Mouse (Mus musculus) neural tube, embryonic 14.5 days (tissue): ENCODE measurements around the gene Snd1. TPM values are rescaled to one million over a fixed set of nuclear protein-coding genes. Genes with fewer than 3 reads are reported as not detected.
A peak's percentile ranks its signal among the peaks of the same experiment; 100 is the strongest.
"Not testable (repeated sequence)": the region's sequence is repeated elsewhere in the genome, so short reads cannot be mapped to it uniquely, and the experiment has no call there.

Experiments used
- ATAC-seq: fragments of 200-750 bp; cut with Nextera tagmentation; 2 replicates; pipeline ENCODE4 v1.8.0; 2017; ENCODE audit warnings: low read depth, mild to moderate bottlenecking, moderate TSS enrichment, moderate library complexity
- H3K27ac ChIP-seq: fragments of 300-500 bp; sonication (generic); 2 replicates; pipeline ENCODE4 v1.5.1; 2014; ENCODE audit warnings: low read depth, mild to moderate bottlenecking, control low read depth, low read length, moderate library complexity, mixed read lengths
- H3K27me3 ChIP-seq: fragments of 300-500 bp; sonication (generic); 2 replicates; pipeline ENCODE4 v1.6.1; 2014; ENCODE audit warnings: low read length; ENCODE audit not compliant: control insufficient read depth, insufficient read depth
- H3K36me3 ChIP-seq: fragments of 300-500 bp; sonication (generic); 2 replicates; pipeline ENCODE4 v1.6.1; 2014; ENCODE audit warnings: low read length, mixed read lengths; ENCODE audit not compliant: control insufficient read depth, insufficient read depth
- H3K4me1 ChIP-seq: fragments of 300-500 bp; sonication (generic); 2 replicates; pipeline ENCODE4 v1.6.1; 2014; ENCODE audit warnings: low read length; ENCODE audit not compliant: control insufficient read depth, insufficient read depth
- H3K4me2 ChIP-seq: fragments of 300-500 bp; sonication (generic); 2 replicates; pipeline ENCODE4 v1.6.1; 2014; ENCODE audit warnings: mild to moderate bottlenecking, low read depth, low read length, control low read depth
- H3K4me3 ChIP-seq: fragments of 300-500 bp; sonication (generic); 2 replicates; pipeline ENCODE4 v1.5.1; 2014; ENCODE audit warnings: low read depth, low read length, control low read depth, mixed read lengths
- H3K9ac ChIP-seq: fragments of 300-500 bp; sonication (generic); replicated peaks from 2 replicates; pipeline ENCODE4 v1.6.1; 2014; ENCODE audit warnings: low read depth, mild to moderate bottlenecking, control low read depth, low read length, mixed read lengths
- H3K9me3 ChIP-seq: fragments of 300-500 bp; sonication (generic); 2 replicates; pipeline ENCODE4 v1.6.1; 2016; ENCODE audit warnings: low read length; ENCODE audit not compliant: control insufficient read depth
- WGBS: fragments of 180-500 bp; shearing (Covaris S2); extraction: QIAGEN DNeasy Blood & Tissue Kit; methylation state at CpG from one replicate; pipeline ENCODE4 v1.1.7; 2014; 5-methylcytosine and 5-hydroxymethylcytosine counted together
- polyA plus RNA-seq: library from polyadenylated mRNA; unstranded; fragments of >200 nt; fragmentation: Nextera tagmentation; extraction: Ambion mirVana; gene quantifications from 2 replicates; pipeline ENCODE4 v1.2.1, GENCODE M21; 2014

The Snd1 gene
- polyA plus RNA-seq, 1 experiment from 2014 or later, result 73.8 TPM

DNA sequence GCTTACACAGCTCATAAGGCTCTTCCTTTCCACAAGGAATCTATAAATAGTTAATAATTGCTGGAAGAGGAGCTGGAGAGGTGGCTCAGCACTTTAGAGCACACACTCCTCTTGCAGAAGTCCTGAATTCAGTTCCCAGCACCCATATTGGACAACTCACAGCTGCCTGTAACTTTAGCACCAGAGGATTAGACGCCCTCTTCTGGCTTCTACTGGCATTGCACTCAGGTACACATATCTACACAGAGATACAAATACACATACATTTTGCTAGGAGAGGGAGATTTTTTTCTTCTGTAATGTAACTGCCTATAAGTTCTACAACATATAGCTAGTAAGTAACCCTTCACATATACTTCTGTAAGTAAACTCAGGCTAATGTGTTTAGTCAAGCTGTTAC is 440.0 kb downstream of the Snd1 start:
- Histone ChIP-seq H3K27ac (no peak overlapping the region), H3K9ac (no peak overlapping the region), H3K36me3 (no peaks in the 10 kb centered on the region), H3K4me2 (no peak overlapping the region), H3K9me3 (no peaks in the 10 kb centered on the region), H3K27me3 (no peaks in the 10 kb centered on the region), H3K4me1 (no peaks in the 10 kb centered on the region), H3K4me3 (no peak overlapping the region)
- no peak for ATAC-seq
- 24% methylated on average over 1 of the region's 1 CpGs for WGBS

- Histone ChIP-seq H3K9me3 (no peaks in the 10 kb centered on the region), H3K4me3 (no peak overlapping the region), H3K4me2 (no peak overlapping the region), H3K9ac (no peak overlapping the region), H3K4me1 (no peaks in the 10 kb centered on the region), H3K27me3 (no peaks in the 10 kb centered on the region), H3K36me3 (no peaks in the 10 kb centered on the region), H3K27ac (no peak overlapping the region)
- ATAC-seq, result no peak
- WGBS, result 62% methylated on average over 8 of the region's 8 CpGs
These were observed 441.7 kb downstream of the Snd1 start for GRCm38 (mm10) chr6:28916630-28917029.

GRCm38 (mm10) chr6:28919346-28919745 is 444.4 kb downstream of the Snd1 start:
- WGBS, result 67% methylated on average over 6 of the region's 6 CpGs
- H3K9ac ChIP-seq, result no peak overlapping the region
- H3K4me1 ChIP-seq, result peaks cover 3% of the 10 kb centered on the region; the same call in 1 of the 2 replicates
- no peak overlapping the region for H3K4me3 ChIP-seq
- H3K4me2 ChIP-seq, result no peak overlapping the region
- no peak for ATAC-seq
- no peaks in the 10 kb centered on the region for H3K36me3 ChIP-seq
- H3K27me3 ChIP-seq, result no peaks in the 10 kb centered on the region
- H3K9me3 ChIP-seq, result no peaks in the 10 kb centered on the region
- H3K27ac ChIP-seq, result no peak overlapping the region

GRCm38 (mm10) chr6:28922371-28922770 is 447.4 kb downstream of the Snd1 start:
- no peak for ATAC-seq
- no peaks in the 10 kb centered on the region for H3K9me3 ChIP-seq
- H3K4me2 ChIP-seq, result no peak overlapping the region
- H3K9ac ChIP-seq, result no peak overlapping the region
- WGBS, result 92% methylated on average over 12 of the region's 12 CpGs
- no peaks in the 10 kb centered on the region for H3K27me3 ChIP-seq
- H3K36me3 ChIP-seq, result no peaks in the 10 kb centered on the region
- H3K4me3 ChIP-seq, result no peak overlapping the region
- H3K27ac ChIP-seq, result no peak overlapping the region
- H3K4me1 ChIP-seq, result peaks cover 3% of the 10 kb centered on the region; the same call in 1 of the 2 replicates

- H3K9ac ChIP-seq, result no peak overlapping the region
- H3K36me3 ChIP-seq, result no peaks in the 10 kb centered on the region
- peaks cover 3% of the 10 kb centered on the region; the same call in 1 of the 2 replicates for H3K4me1 ChIP-seq
- H3K4me2 ChIP-seq, result no peak overlapping the region
- ATAC-seq, result 0 out of 2 replicates have a peak, but pooled peaks have one; percentile 6
- H3K27ac ChIP-seq, result no peak overlapping the region
- no peaks in the 10 kb centered on the region for H3K9me3 ChIP-seq
- H3K27me3 ChIP-seq, result no peaks in the 10 kb centered on the region
- WGBS, result 75% methylated on average over 11 of the region's 11 CpGs
- no peak overlapping the region for H3K4me3 ChIP-seq
These were observed 448.3 kb downstream of the Snd1 start for GRCm38 (mm10) chr6:28923091-28923824.

- Histone ChIP-seq H3K27me3 (no peaks in the 10 kb centered on the region), H3K4me1 (peaks cover 3% of the 10 kb centered on the region; the same call in 1 of the 2 replicates), H3K4me2 (peak overlapping the region; percentile 16; the same call in 1 of the 2 replicates), H3K36me3 (no peaks in the 10 kb centered on the region), H3K9ac (no peak overlapping the region), H3K9me3 (no peaks in the 10 kb centered on the region), H3K27ac (no peak overlapping the region), H3K4me3 (no peak overlapping the region)
- 72% methylated on average over 10 of the region's 10 CpGs for WGBS
- ATAC-seq, result peak; percentile 71; the same call in 1 of the 2 replicates
These were observed 448.9 kb downstream of the Snd1 start for GRCm38 (mm10) chr6:28923837-28924236.

- 55% methylated on average over 5 of the region's 24 CpGs for WGBS
These were observed 453.0 kb downstream of the Snd1 start for GRCm38 (mm10) chr6:28927987-28928386.

GRCm38 (mm10) chr6:28929169-28929803 is 454.3 kb downstream of the Snd1 start:
- not testable (repeated sequence) for H3K4me2 ChIP-seq, ATAC-seq
- 82% methylated on average over 19 of the region's 25 CpGs for WGBS

More at GRCm38 (mm10) chr6:28927987-28928386, 453.0 kb downstream of the Snd1 start:
- H3K9ac ChIP-seq, H3K4me3 ChIP-seq, H3K9me3 ChIP-seq, H3K27ac ChIP-seq, H3K4me2 ChIP-seq, ATAC-seq, H3K27me3 ChIP-seq, H3K36me3 ChIP-seq: not testable (repeated sequence)
- peaks cover 20% of the 10 kb centered on the region for H3K4me1 ChIP-seq

GRCm38 (mm10) chr6:28931234-28931633 is 456.3 kb downstream of the Snd1 start:
- Histone ChIP-seq H3K9me3 (no peaks in the 10 kb centered on the region), H3K4me2 (peak overlapping the region; percentile 46; the same call in 1 of the 2 replicates), H3K4me1 (peaks cover 18% of the 10 kb centered on the region), H3K27me3 (no peaks in the 10 kb centered on the region), H3K4me3 (no peak overlapping the region), H3K27ac (no peak overlapping the region), H3K36me3 (no peaks in the 10 kb centered on the region), H3K9ac (no peak overlapping the region)
- ATAC-seq, result peak; percentile 62
- WGBS, result 23% methylated on average over 9 of the region's 9 CpGs

More at GRCm38 (mm10) chr6:28929169-28929803, 454.3 kb downstream of the Snd1 start:
- H3K36me3 ChIP-seq, H3K27me3 ChIP-seq, H3K9me3 ChIP-seq, H3K4me3 ChIP-seq, H3K9ac ChIP-seq, H3K27ac ChIP-seq: not testable (repeated sequence)
- peaks cover 18% of the 10 kb centered on the region for H3K4me1 ChIP-seq
